Mouse (Mus musculus) heart, postnatal 0 days (tissue): ENCODE measurements around the gene 1700003F12Rik.

Experiments
- CTCF ChIP-seq: IDR thresholded peaks from 2 replicates; pipeline ENCODE4 v1.5.1; 2016; ENCODE audit warnings: antibody characterized with exemption, control low read depth, low read depth
- EP300 ChIP-seq: IDR thresholded peaks from 2 replicates; pipeline ENCODE4 v1.6.1; 2016; ENCODE audit warnings: antibody characterized with exemption, low read depth

DNA sequence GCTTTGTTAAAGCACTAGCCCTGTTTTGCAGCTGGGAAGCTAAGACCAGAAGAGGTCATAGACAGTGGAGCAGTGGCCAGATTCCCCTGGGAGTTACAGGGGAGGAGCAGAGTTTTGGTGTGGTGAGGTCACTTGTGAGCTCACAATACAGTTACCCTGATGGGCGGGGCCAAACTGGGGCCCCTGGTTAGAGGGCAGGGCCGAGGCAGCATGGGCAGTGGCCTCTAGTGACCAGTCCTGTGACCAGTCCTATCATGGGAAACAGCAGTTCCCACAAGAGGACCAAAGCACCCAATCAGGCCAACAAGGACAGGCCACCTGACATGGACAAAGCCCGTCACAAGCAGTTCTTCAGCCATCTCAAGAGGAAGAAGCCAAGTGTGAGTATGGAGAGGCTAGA, 1.8 kb downstream of the 1700003F12Rik start:
- TF ChIP-seq EP300, result no peak
- no peak for TF ChIP-seq CTCF
